Mouse (Mus musculus) olfactory bulb, adult 2 months (tissue): ENCODE data around the gene Klf4.

ENCODE experiments used
- CTCF ChIP-seq: fragments of 200-500 bp; IDR thresholded peaks from 2 replicates; pipeline ENCODE4 v1.5.1; 2012; ENCODE audit warnings: low read depth, mild to moderate bottlenecking, low read length, moderate library complexity; ENCODE audit not compliant: insufficient read depth
- POLR2A ChIP-seq: fragments of 200-500 bp; IDR thresholded peaks from 2 replicates; pipeline ENCODE4 v1.6.1; 2012; ENCODE audit warnings: mild to moderate bottlenecking, low read depth, low read length, moderate library complexity; ENCODE audit not compliant: insufficient read depth

DNA sequence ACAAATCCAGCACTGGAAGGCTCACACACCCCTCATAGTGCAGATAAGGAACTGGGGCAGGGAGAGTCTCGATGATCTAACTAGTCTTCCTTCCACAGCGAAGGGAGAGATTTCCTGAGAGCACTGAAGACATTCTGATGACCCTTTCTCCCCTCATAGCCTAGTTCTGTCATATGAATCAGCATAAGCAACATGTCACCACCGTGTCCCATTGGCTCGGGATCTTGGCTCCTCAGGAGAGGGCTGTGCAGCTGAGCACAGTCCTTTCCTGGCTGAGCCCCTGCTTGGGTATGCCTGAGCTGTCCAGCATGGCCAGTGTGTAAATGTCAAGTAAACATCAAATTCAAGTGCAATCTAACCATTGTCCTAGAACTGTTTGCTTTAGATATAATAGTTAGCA lies 9.0 kb upstream of the Klf4 start:
- TF ChIP-seq POLR2A (no peak), CTCF (no peak)
